Mouse (Mus musculus): ENCODE results near the gene Snx33. TPM values are rescaled to one million over a fixed set of nuclear protein-coding genes. Genes with fewer than 3 reads are reported as not detected.

The Snx33 gene
- total and polyA plus RNA-seq, 2 experiments from 2014 or later: 1.3 to 5.8 TPM

DNA sequence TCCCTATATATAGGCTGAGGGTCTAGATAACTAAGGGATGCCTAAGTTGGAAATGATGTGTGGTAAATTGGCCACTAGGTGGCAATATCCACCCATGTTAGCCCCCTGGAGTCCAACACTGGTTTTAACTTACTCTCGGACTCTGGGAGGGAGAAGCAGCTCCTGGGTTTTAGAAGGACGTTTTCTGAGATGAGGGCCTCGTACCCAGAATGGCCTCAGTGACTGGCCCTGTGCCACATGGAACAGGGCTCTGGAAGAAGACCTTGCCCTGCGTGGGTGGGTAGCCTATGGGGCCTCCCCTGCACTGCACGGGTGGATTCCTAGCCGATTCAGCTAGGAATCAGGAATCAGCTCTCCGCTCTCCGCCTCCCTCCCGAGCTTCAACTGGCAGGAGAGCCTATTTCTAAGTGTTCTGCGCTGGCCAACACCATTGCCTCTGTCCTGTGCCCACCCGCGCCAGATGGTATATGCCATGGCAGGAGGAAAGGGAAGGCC, 36.6 kb downstream of the Snx33 start:
- H3K27ac ChIP-seq (ENCODE audit: low read depth, low read length): no peak overlapping the region
- peak; percentile 95 for TF ChIP-seq CTCF (IDR thresholded peaks at IDR 0.05; ENCODE audit: low read depth)
- no peak overlapping the region for H3K4me3 ChIP-seq (ENCODE audit: low read depth, low read length)
- H3K4me2 ChIP-seq (ENCODE audit: low read depth): peak overlapping the region; percentile 35
- 0 out of 2 replicates have a peak overlapping the region, but pooled peaks have one; percentile 15 for H3K9ac ChIP-seq
- WGBS: 31% methylated on average over 12 of the region's 12 CpGs
- ATAC-seq (peak; percentile 83), DNase-seq (peak; percentile 90)
- H3K4me1 ChIP-seq (ENCODE audit: insufficient read depth): no peaks in the 10 kb centered on the region
- H3K9me3 ChIP-seq (ENCODE audit: low read length): no peaks in the 10 kb centered on the region
- H3K36me3 ChIP-seq (ENCODE audit: insufficient read depth): no peaks in the 10 kb centered on the region
- no peaks in the 10 kb centered on the region for H3K27me3 ChIP-seq (ENCODE audit: insufficient read depth, low read length)

GRCm38 (mm10) chr9:56890522-56891250, 37.5 kb downstream of the Snx33 start:
- Histone ChIP-seq H3K4me2 (ENCODE audit: low read depth) (peak overlapping the region; percentile 56; the same call in 1 of the 2 replicates), H3K4me3 (ENCODE audit: low read depth, low read length) (no peak overlapping the region), H3K9me3 (ENCODE audit: low read length) (no peaks in the 10 kb centered on the region), H3K9ac (no peak overlapping the region), H3K36me3 (ENCODE audit: insufficient read depth) (no peaks in the 10 kb centered on the region), H3K27me3 (ENCODE audit: insufficient read depth, low read length) (no peaks in the 10 kb centered on the region), H3K27ac (ENCODE audit: low read depth, low read length) (no peak overlapping the region), H3K4me1 (ENCODE audit: insufficient read depth) (no peaks in the 10 kb centered on the region)
- DNase-seq (no peak), ATAC-seq (no peak)
- peak; percentile 25; the same call in 1 of the 2 replicates for TF ChIP-seq CTCF (IDR thresholded peaks at IDR 0.05; ENCODE audit: low read depth)
- WGBS: 70% methylated on average over 11 of the region's 11 CpGs

GRCm38 (mm10) chr9:56889817-56890216, 38.4 kb downstream of the Snx33 start:
- peak overlapping the region; percentile 56 for H3K4me2 ChIP-seq (ENCODE audit: low read depth)
- H3K27ac ChIP-seq (ENCODE audit: low read depth, low read length): no peak overlapping the region
- H3K27me3 ChIP-seq (ENCODE audit: insufficient read depth, low read length): no peaks in the 10 kb centered on the region
- no peaks in the 10 kb centered on the region for H3K9me3 ChIP-seq (ENCODE audit: low read length)
- H3K4me1 ChIP-seq (ENCODE audit: insufficient read depth): no peaks in the 10 kb centered on the region
- 7% methylated on average over 14 of the region's 14 CpGs for WGBS
- no peaks in the 10 kb centered on the region for H3K36me3 ChIP-seq (ENCODE audit: insufficient read depth)
- H3K4me3 ChIP-seq (ENCODE audit: low read depth, low read length): peak overlapping the region; percentile 30
- ATAC-seq (peak; percentile 85), DNase-seq (peak; percentile 92)
- peak overlapping the region; percentile 39; the same call in 1 of the 2 replicates for H3K9ac ChIP-seq
- TF ChIP-seq CTCF (IDR thresholded peaks at IDR 0.05; ENCODE audit: low read depth): peak; percentile 97

- no peak for ATAC-seq
- Histone ChIP-seq H3K4me3 (ENCODE audit: low read depth, low read length) (no peak overlapping the region), H3K4me2 (ENCODE audit: low read depth) (no peak overlapping the region), H3K27ac (ENCODE audit: low read depth, low read length) (no peak overlapping the region), H3K9ac (no peak overlapping the region), H3K4me1 (ENCODE audit: insufficient read depth) (no peaks in the 10 kb centered on the region), H3K9me3 (ENCODE audit: low read length) (no peaks in the 10 kb centered on the region), H3K27me3 (ENCODE audit: insufficient read depth, low read length) (no peaks in the 10 kb centered on the region), H3K36me3 (ENCODE audit: insufficient read depth) (no peaks in the 10 kb centered on the region)
- TF ChIP-seq CTCF (IDR thresholded peaks at IDR 0.05; ENCODE audit: low read depth): no peak
- WGBS: 95% methylated on average over 16 of the region's 16 CpGs
- no peak for DNase-seq
Observed at GRCm38 (mm10) chr9:56887581-56887980, 40.6 kb downstream of the Snx33 start.

GRCm38 (mm10) chr9:56886601-56887000, 41.6 kb downstream of the Snx33 start:
- Histone ChIP-seq H3K4me2 (ENCODE audit: low read depth) (no peak overlapping the region), H3K4me3 (ENCODE audit: low read depth, low read length) (no peak overlapping the region), H3K9ac (no peak overlapping the region), H3K27me3 (ENCODE audit: insufficient read depth, low read length) (no peaks in the 10 kb centered on the region), H3K36me3 (ENCODE audit: insufficient read depth) (no peaks in the 10 kb centered on the region), H3K4me1 (ENCODE audit: insufficient read depth) (no peaks in the 10 kb centered on the region), H3K9me3 (ENCODE audit: low read length) (no peaks in the 10 kb centered on the region), H3K27ac (ENCODE audit: low read depth, low read length) (no peak overlapping the region)
- ATAC-seq (no peak), DNase-seq (no peak)
- 92% methylated on average over 15 of the region's 15 CpGs for WGBS
- no peak for TF ChIP-seq CTCF (IDR thresholded peaks at IDR 0.05; ENCODE audit: low read depth)

GRCm38 (mm10) chr9:56886113-56886512, 42.1 kb downstream of the Snx33 start:
- Histone ChIP-seq H3K4me2 (ENCODE audit: low read depth) (no peak overlapping the region), H3K27me3 (ENCODE audit: insufficient read depth, low read length) (no peaks in the 10 kb centered on the region), H3K9ac (no peak overlapping the region), H3K4me3 (ENCODE audit: low read depth, low read length) (no peak overlapping the region), H3K9me3 (ENCODE audit: low read length) (no peaks in the 10 kb centered on the region), H3K36me3 (ENCODE audit: insufficient read depth) (no peaks in the 10 kb centered on the region), H3K4me1 (ENCODE audit: insufficient read depth) (no peaks in the 10 kb centered on the region), H3K27ac (ENCODE audit: low read depth, low read length) (no peak overlapping the region)
- no peak for ATAC-seq
- WGBS: 55% methylated on average over 13 of the region's 13 CpGs
- DNase-seq: no peak
- peak; percentile 67 for TF ChIP-seq CTCF (IDR thresholded peaks at IDR 0.05; ENCODE audit: low read depth)

GRCm38 (mm10) chr9:56884328-56884727, 43.8 kb downstream of the Snx33 start:
- no peaks in the 10 kb centered on the region for H3K36me3 ChIP-seq (ENCODE audit: insufficient read depth)
- no peaks in the 10 kb centered on the region for H3K9me3 ChIP-seq (ENCODE audit: low read length)
- 92% methylated on average over 4 of the region's 4 CpGs for WGBS
- DNase-seq (no peak), ATAC-seq (no peak)
- H3K4me1 ChIP-seq (ENCODE audit: insufficient read depth): no peaks in the 10 kb centered on the region
- H3K27me3 ChIP-seq (ENCODE audit: insufficient read depth, low read length): no peaks in the 10 kb centered on the region
- H3K4me3 ChIP-seq (ENCODE audit: low read depth, low read length): no peak overlapping the region
- H3K27ac ChIP-seq (ENCODE audit: low read depth, low read length): no peak overlapping the region
- no peak overlapping the region for H3K4me2 ChIP-seq (ENCODE audit: low read depth)
- TF ChIP-seq CTCF (IDR thresholded peaks at IDR 0.05; ENCODE audit: low read depth): no peak
- no peak overlapping the region for H3K9ac ChIP-seq

All from forebrain, postnatal 0 days (tissue).